Mouse (Mus musculus): Measurements from ENCODE around the gene Gpr183. TPM values are rescaled to one million over a fixed set of nuclear protein-coding genes. Genes with fewer than 3 reads are reported as not detected.

The Gpr183 gene
- polyA plus RNA-seq, 1 experiment from 2014 or later: 3.2 TPM

DNA sequence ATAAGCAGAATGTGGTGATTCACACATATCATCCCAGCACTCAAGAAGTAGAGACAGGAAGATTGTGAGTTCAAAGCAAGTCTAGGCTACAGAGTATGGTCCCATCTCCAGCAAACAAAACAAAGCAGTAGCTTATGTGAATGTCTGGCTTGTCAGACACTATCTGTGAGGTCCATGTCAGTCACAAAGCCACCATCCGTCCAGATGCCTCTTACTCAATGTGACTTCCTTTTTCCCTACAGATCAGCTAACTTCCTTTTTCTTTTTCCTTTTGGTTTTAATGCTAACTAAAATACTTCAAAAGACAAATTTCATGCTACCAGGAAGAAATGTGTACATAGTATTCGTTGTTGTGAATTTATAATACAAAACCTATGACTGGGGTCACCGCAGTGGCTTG lies 20.5 kb upstream of the Gpr183 start:
- ATAC-seq (ENCODE audit: low FRiP score, low read depth): no peak
- 88% methylated on average over 3 of the region's 3 CpGs for WGBS
- H3K27ac ChIP-seq: no peak overlapping the region; the same call in 1 of the 2 replicates
- H3K9me3 ChIP-seq: no peaks in the 10 kb centered on the region
- H3K27me3 ChIP-seq: no peaks in the 10 kb centered on the region
- H3K4me3 ChIP-seq: no peak overlapping the region
- no peak overlapping the region for H3K9ac ChIP-seq
- no peaks in the 10 kb centered on the region for H3K4me1 ChIP-seq
- H3K4me2 ChIP-seq (replicated peaks): no peak overlapping the region
- peaks cover 13% of the 10 kb centered on the region; the same call in 1 of the 2 replicates for H3K36me3 ChIP-seq

DNA sequence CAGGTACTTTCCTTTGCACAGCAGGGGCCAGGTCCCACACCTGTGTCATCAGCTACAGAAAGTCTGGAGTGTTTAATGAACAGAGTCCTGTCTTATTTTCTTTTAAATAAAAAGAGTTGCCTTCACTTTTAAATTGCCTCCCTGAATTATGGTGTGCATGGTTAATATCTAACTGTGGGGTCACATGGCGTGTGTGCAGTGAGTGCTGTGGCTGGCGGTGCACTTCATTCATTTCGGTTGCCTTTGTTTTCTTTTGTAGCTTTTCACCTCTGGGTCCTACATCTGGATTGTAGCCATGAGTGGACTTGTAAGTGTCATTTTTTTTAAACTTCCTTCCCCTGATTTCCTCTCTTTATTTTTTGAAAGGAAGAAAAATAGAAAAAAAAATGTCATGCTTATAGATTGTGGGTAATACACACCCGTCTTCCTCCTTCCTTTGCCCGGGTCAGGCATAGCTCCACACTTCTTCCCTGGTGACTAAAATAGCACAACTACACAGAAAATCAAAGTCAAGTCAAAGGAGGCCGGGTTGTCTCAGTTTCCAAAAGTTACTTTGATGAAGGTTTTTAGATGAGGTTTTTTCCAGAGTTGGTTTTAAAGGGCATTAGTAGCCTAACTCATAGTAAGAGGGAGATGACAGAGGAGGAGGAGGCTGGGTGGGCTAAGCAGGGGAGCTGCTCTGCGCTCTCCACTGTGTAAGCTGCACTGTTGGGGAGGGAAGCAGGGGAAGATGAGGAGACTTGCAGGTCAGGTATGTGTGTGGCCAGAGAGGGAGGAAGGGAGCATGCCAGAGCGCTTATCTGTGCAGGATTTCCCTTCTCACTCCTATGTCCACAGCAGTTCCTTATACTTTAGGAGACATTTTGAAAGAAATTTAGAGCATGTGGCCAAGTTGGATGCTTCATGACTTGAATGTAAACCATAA lies 18.3 kb upstream of the Gpr183 start:
- ATAC-seq (ENCODE audit: low FRiP score, low read depth): no peak
- H3K27me3 ChIP-seq: no peaks in the 10 kb centered on the region
- H3K9ac ChIP-seq: no peak overlapping the region
- H3K4me1 ChIP-seq: no peaks in the 10 kb centered on the region
- 0 out of 2 replicates have a peak, but pooled peaks cover 6% of the 10 kb centered on the region for H3K36me3 ChIP-seq
- 74% methylated on average over 8 of the region's 8 CpGs for WGBS
- H3K4me3 ChIP-seq: no peak overlapping the region
- H3K9me3 ChIP-seq: no peaks in the 10 kb centered on the region
- H3K27ac ChIP-seq: peak overlapping the region; percentile 33; the same call in 1 of the 2 replicates
- H3K4me2 ChIP-seq (replicated peaks): no peak overlapping the region

DNA sequence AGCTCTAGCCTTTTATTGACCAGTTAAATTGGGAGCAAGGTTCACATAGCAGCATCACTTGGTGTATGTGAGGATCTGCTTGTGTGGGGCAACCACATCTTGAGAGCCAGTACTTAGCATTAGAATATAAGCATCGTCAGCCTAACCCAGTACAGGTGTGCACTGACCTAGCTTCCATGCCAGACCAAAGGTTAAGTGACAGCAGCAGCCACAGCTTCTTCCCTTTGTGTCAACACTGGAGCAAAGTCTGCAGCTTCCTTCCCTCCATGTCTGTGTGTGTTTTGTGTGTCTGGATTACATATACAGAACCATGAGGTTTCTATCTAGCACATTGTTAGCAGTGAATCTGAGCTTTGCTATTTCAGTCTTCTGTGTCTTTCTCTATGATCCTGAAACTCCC lies 16.5 kb upstream of the Gpr183 start:
- no peaks in the 10 kb centered on the region for H3K9me3 ChIP-seq
- no peaks in the 10 kb centered on the region for H3K27me3 ChIP-seq
- H3K27ac ChIP-seq: no peak overlapping the region
- WGBS: 84% methylated on average over 1 of the region's 1 CpGs
- H3K36me3 ChIP-seq: no peaks in the 10 kb centered on the region
- no peak overlapping the region for H3K4me3 ChIP-seq
- H3K4me2 ChIP-seq (replicated peaks): no peak overlapping the region
- ATAC-seq (ENCODE audit: low FRiP score, low read depth): no peak
- H3K9ac ChIP-seq: no peak overlapping the region
- no peaks in the 10 kb centered on the region for H3K4me1 ChIP-seq

GRCm38 (mm10) chr14:121973114-121973513 lies 8.1 kb upstream of the Gpr183 start:
- H3K27me3 ChIP-seq: no peaks in the 10 kb centered on the region
- H3K9ac ChIP-seq: no peak overlapping the region
- no peak for ATAC-seq (ENCODE audit: low FRiP score, low read depth)
- no peak overlapping the region for H3K4me2 ChIP-seq (replicated peaks)
- WGBS: 88% methylated on average over 10 of the region's 10 CpGs
- H3K27ac ChIP-seq: no peak overlapping the region
- H3K9me3 ChIP-seq: peaks cover 4% of the 10 kb centered on the region; the same call in 1 of the 2 replicates
- peaks cover 17% of the 10 kb centered on the region for H3K36me3 ChIP-seq
- H3K4me1 ChIP-seq: no peaks in the 10 kb centered on the region
- no peak overlapping the region for H3K4me3 ChIP-seq

DNA sequence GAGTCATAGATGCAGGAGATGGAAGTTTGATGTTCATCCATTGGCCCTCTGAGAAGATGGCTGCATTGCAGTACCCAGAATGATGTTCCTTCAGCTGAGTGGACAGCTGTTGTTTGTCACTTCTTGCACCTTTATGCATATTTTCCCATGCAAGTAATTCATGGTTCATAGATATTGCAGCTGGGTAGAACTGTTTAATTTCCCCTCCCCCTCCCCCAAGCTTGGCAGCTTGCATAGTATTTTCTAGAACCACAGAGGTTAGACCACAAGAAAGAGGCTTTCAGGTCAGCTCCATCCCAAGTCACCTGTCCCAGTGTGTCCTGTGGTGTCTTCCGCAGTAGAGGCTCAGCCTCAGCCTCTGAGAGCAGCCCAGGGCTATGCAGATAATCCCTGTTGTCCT lies 5.4 kb upstream of the Gpr183 start:
- WGBS: 94% methylated on average over 1 of the region's 1 CpGs
- H3K9ac ChIP-seq: no peak overlapping the region
- H3K9me3 ChIP-seq: no peaks in the 10 kb centered on the region
- peaks cover 12% of the 10 kb centered on the region for H3K36me3 ChIP-seq
- H3K4me2 ChIP-seq (replicated peaks): no peak overlapping the region
- no peak overlapping the region for H3K27ac ChIP-seq
- ATAC-seq (ENCODE audit: low FRiP score, low read depth): no peak
- H3K4me1 ChIP-seq: no peaks in the 10 kb centered on the region
- no peak overlapping the region for H3K4me3 ChIP-seq
- no peaks in the 10 kb centered on the region for H3K27me3 ChIP-seq

GRCm38 (mm10) chr14:121967095-121967494 lies 2.1 kb upstream of the Gpr183 start:
- Histone ChIP-seq H3K36me3 (no peaks in the 10 kb centered on the region), H3K4me3 (no peak overlapping the region), H3K4me2 (replicated peaks) (no peak overlapping the region), H3K4me1 (peaks cover 12% of the 10 kb centered on the region), H3K27me3 (no peaks in the 10 kb centered on the region), H3K27ac (no peak overlapping the region), H3K9me3 (no peaks in the 10 kb centered on the region), H3K9ac (no peak overlapping the region)
- no peak for ATAC-seq (ENCODE audit: low FRiP score, low read depth)
- 86% methylated on average over 4 of the region's 4 CpGs for WGBS

GRCm38 (mm10) chr14:121965461-121965860 lies 466 bp upstream of the Gpr183 start:
- WGBS: 92% methylated on average over 4 of the region's 4 CpGs
- H3K27me3 ChIP-seq: no peaks in the 10 kb centered on the region

GRCm38 (mm10) chr14:121963942-121964335 lies 1.1 kb downstream of the Gpr183 start:
- 38% methylated on average over 4 of the region's 4 CpGs for WGBS

More at GRCm38 (mm10) chr14:121965461-121965860, 466 bp upstream of the Gpr183 start:
- Histone ChIP-seq H3K4me2 (replicated peaks) (no peak overlapping the region), H3K36me3 (no peaks in the 10 kb centered on the region), H3K27ac (no peak overlapping the region), H3K4me1 (peaks cover 12% of the 10 kb centered on the region), H3K4me3 (no peak overlapping the region), H3K9me3 (no peaks in the 10 kb centered on the region), H3K9ac (no peak overlapping the region)
- ATAC-seq (ENCODE audit: low FRiP score, low read depth): no peak

GRCm38 (mm10) chr14:121963251-121963941 lies 1.6 kb downstream of the Gpr183 start:
- H3K9ac ChIP-seq: no peak overlapping the region
- peak overlapping the region; percentile 16; the same call in 1 of the 2 replicates for H3K27ac ChIP-seq
- no peak for ATAC-seq (ENCODE audit: low FRiP score, low read depth)
- 56% methylated on average over 9 of the region's 9 CpGs for whole genome bisulfite sequencing
- no peaks in the 10 kb centered on the region for H3K36me3 ChIP-seq
- no peaks in the 10 kb centered on the region for H3K27me3 ChIP-seq
- no peaks in the 10 kb centered on the region for H3K9me3 ChIP-seq
- no peak overlapping the region for H3K4me3 ChIP-seq
- H3K4me2 ChIP-seq (replicated peaks): peak overlapping the region; percentile 7; the same call in 1 of the 2 replicates
- peaks cover 12% of the 10 kb centered on the region for H3K4me1 ChIP-seq

More at GRCm38 (mm10) chr14:121963942-121964335, 1.1 kb downstream of the Gpr183 start:
- H3K4me2 ChIP-seq (replicated peaks): no peak overlapping the region
- peaks cover 12% of the 10 kb centered on the region for H3K4me1 ChIP-seq
- H3K4me3 ChIP-seq: no peak overlapping the region
- peak overlapping the region; percentile 16; the same call in 1 of the 2 replicates for H3K27ac ChIP-seq
- H3K27me3 ChIP-seq: no peaks in the 10 kb centered on the region
- no peak for ATAC-seq (ENCODE audit: low FRiP score, low read depth)
- H3K36me3 ChIP-seq: no peaks in the 10 kb centered on the region
- H3K9ac ChIP-seq: no peak overlapping the region
- H3K9me3 ChIP-seq: no peaks in the 10 kb centered on the region

DNA sequence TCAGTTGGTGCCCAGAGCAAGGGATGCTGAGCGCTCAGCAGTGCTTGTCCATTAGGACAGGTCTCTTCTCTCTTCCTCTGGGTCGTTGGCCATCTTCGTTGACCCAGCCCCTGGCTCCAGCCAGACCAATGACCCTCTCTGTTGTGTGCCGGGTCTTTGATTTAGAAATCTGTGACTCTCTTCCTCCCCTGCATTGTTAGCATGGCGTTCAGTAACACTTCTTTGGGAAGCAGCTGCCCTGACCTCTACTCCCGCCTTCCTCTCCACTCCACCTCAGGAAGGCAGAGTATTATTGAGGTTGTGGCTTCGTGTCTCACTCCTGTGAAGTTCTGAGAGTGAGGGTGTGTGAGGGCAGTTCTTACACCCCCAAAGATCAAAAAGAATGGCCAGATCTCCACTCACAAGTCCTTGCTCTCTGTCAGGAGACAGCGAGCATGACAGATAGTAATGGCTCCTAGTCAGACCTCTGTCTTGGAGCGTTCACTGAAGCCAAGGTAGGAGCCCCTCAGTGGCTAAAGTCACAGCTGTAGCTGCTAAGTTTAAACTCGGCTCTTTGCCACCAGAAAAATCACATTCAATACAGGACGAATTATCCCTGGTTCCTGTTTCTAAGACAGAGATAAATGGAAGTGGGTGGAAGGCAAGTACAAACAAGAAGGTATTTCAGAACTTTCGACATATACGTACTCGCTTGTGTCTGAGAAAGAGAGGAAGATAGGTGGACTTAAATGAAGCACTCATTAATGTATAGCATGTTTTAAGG lies 2.7 kb downstream of the Gpr183 start:
- no peaks in the 10 kb centered on the region for H3K36me3 ChIP-seq
- H3K27me3 ChIP-seq: no peaks in the 10 kb centered on the region
- H3K4me1 ChIP-seq: peaks cover 12% of the 10 kb centered on the region
- ATAC-seq (ENCODE audit: low FRiP score, low read depth): no peak
- H3K9me3 ChIP-seq: no peaks in the 10 kb centered on the region
- 61% methylated on average over 14 of the region's 14 CpGs for WGBS
- H3K9ac ChIP-seq: no peak overlapping the region
- no peak overlapping the region for H3K4me2 ChIP-seq (replicated peaks)
- H3K27ac ChIP-seq: no peak overlapping the region
- no peak overlapping the region for H3K4me3 ChIP-seq

DNA sequence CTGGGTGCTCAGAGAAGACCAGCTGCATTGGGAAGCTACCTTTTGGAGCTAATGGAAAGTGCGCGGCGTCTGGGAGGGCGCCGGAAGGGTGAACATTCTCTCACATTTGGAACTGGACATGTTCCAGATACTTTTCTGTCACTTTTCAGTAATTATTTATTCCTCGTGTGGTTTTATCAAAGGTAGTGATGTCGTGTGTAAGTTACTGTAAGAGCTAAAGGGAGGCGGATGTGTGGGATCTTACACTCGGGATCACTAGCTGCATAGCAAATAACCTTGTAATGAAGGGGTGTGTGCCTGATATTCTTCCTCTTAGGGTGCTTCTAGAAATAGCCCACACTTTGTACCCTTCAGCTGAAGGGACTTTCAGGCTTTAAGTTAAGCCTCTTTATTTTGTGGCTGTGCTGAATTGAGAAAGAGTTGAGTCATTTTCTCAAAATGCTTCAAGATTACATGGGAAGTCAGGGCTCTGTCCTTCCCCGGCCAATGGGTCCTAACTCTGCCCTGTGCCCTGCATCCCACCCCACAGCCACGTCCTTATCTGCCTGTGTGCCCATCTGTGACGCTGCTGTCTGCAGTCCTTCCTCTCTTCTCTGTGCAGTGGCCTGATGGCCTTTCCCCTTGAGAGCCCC lies 3.4 kb downstream of the Gpr183 start:
- Histone ChIP-seq H3K27me3 (no peaks in the 10 kb centered on the region), H3K9me3 (no peaks in the 10 kb centered on the region), H3K4me3 (no peak overlapping the region), H3K4me1 (peaks cover 12% of the 10 kb centered on the region), H3K27ac (no peak overlapping the region), H3K36me3 (no peaks in the 10 kb centered on the region), H3K9ac (no peak overlapping the region), H3K4me2 (replicated peaks) (no peak overlapping the region)
- no peak for ATAC-seq (ENCODE audit: low FRiP score, low read depth)
- 78% methylated on average over 12 of the region's 12 CpGs for WGBS

Measured in limb, embryonic 13.5 days (tissue).